Mouse (Mus musculus) spleen, postnatal 4 days (tissue): ENCODE results near the gene Ssna1.

ENCODE experiments used
- DNase-seq, 2 experiments: peaks; one replicate each; pipeline ENCODE4 v3.0.0; 2022; ENCODE audit warnings: low spot score in 2 of 2

The Ssna1 gene

DNA sequence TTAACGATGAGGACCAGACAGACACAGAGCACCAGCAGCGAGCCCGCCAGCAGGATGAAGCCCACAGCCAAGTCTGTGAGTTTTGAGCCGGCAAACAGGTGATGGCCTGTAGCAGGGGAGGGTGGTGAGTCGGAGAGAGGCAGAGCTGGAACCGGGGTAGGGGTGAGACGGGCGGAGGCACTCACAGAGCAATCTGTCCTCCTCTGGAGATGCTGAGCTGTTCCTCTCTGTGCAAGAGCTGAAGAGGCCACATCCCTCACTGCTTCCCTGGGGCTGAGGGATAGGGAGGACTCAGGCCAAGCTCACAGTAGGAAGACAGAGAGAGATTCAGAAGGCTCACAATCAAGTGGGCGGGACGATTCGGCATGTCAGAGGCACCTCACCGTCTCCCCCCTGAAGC is 41.2 kb downstream of the Ssna1 start:
- no peak for DNase-seq

GRCm38 (mm10) chr2:25230581-25230980 is 41.7 kb downstream of the Ssna1 start:
- DNase-seq, result no peak

- no peak for DNase-seq
These were observed 42.7 kb downstream of the Ssna1 start for GRCm38 (mm10) chr2:25229582-25229981.

DNA sequence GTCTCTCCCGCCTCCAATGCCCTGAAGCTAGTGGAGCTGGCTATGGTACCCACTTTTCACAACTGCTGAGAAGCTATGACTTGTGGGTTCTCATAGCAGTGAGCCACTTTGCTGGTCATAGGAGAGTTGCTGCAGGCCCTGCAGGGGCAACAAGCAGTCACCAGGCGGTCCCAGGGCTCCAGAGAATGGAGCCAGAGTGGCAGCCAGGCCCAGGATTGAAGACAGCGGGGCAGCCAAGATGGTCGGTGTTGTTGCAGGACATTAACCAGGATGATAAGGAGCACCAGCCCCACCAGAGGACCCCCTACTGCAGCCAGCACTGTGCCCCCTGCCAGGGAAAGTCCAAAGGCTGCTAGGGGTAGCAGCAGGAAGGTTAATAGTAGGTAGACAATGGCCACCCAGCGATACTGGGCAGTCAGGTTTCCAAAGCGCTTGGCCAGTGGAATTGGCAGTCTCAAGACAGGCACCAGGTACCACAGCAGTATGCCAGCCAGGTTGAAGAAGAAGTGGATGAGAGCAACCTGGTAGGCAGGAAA is 43.2 kb downstream of the Ssna1 start:
- no peak for DNase-seq

GRCm38 (mm10) chr2:25228431-25228889 is 43.8 kb downstream of the Ssna1 start:
- peak; percentile 91 to 97 for DNase-seq

GRCm38 (mm10) chr2:25227406-25227805 is 44.8 kb downstream of the Ssna1 start:
- DNase-seq, result no peak

DNA sequence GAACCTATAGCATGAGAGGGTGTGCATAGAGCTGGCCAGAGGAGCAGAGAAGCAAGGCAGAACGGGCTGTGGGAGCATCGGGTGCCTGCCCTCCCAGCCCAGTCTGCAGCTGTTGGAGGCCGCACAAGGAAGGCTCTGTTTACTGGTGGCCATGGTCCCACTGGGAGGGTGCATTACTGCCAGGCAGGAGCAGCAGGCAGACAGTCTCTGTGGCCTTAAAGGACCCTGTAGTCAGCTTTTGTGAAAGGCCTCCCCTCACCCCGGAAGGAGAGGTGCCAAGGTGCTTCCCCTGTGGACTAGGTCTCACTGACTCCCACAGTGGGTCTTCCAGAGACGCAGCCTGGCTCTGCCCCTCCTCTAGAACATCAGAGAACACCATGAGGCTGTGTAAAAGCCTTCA is 45.4 kb downstream of the Ssna1 start:
- DNase-seq, result no peak

- DNase-seq, result no peak
These were observed 46.3 kb downstream of the Ssna1 start for GRCm38 (mm10) chr2:25225811-25226379.

GRCm38 (mm10) chr2:25224766-25225752 is 47.2 kb downstream of the Ssna1 start:
- peak; percentile 96 to 98 for DNase-seq

DNA sequence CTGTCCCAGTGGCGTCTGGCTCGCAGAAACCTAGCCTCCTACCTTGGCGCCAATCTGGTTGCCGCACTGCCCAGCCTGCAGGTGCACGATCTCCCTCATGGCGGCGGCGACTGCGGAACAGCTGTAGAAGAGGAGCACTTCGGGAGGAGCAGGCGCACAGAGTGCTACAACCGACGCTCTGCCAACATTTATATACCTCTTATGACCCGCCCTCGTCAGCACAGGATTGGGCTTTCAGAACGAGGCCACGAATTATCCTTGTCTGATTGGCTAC is 47.8 kb downstream of the Ssna1 start, which contains the start of gene Tubb4b:
Gene Tubb4b (minus strand): TSS at position 211 of the 274 bp plus-strand sequence.
- no peak for DNase-seq

GRCm38 (mm10) chr2:25223681-25224491 is 48.4 kb downstream of the Ssna1 start:
- DNase-seq, result peak; percentile 93 to 95

DNA sequence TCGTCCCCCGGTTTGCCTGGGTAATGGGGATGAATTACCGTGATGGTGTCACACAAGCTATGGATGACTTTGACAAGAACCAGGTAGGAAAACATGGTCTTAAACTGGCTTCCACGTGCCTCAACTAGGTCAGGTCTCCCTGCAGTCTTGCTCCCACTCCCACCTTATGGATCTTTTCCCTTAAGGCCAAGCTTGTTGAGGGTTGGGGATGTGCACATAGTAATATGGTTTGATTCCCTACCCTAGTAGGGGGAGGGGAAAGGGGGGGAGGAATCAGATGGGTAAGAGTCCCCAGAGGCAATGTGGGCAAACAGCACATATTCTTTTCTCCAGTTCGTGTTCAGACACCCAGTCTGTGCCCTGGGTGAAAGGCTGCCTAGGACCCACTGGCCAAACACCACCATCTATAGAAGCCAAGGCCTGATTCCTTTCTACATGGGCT is 50.9 kb downstream of the Ssna1 start:
- no peak for DNase-seq
